Mouse (Mus musculus): ENCODE measurements around the gene Adam11.

DNA sequence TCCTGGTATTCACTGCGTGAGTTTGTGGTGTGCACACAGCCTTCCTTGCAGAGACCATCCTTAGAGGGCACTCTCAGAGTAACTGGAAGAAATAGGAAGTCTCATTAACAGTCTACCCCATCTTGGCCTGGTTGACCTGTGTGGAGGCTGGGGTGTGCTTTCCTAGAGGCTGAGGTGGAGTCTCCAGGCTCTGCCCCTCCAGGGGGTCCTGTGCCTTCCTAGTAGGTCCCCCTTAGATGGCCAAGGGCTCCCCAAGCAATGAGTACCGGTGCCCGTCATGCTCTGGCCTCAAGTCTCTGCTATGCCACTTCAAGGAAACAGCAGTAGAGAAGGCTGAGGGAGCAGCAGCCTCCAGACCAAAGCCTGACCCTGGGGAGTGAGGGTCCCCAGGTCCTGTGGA is 23.2 kb upstream of the Adam11 start:
- TF ChIP-seq POLR2A (IDR thresholded peaks at IDR 0.05; ENCODE audit: borderline replicate concordance, low read depth, low read length) = no peak
- no peak for TF ChIP-seq CTCF (IDR thresholded peaks at IDR 0.05; ENCODE audit: low read depth, low read length)
